Mouse (Mus musculus) heart, adult 2 months (tissue): ENCODE measurements at regions not wholly inside any gene's neighbourhood (a gene's known extent, or its start where the extent isn't known, plus 50 kb on each side); places are given as distances from the start of the nearest gene placed in this dataset.

Experiments used
- CTCF ChIP-seq: fragments of 200-600 bp; IDR thresholded peaks from 2 replicates; pipeline ENCODE4 v1.8.1; 2022; ENCODE audit warnings: antibody characterized with exemption, mild to moderate bottlenecking, moderate library complexity
- EP300 ChIP-seq: fragments of 200-500 bp; IDR thresholded peaks from 2 replicates; pipeline ENCODE4 v1.6.1; 2011; ENCODE audit warnings: low read depth, low read length, control low read depth; ENCODE audit not compliant: insufficient read depth
- POLR2A ChIP-seq: fragments of 200-500 bp; IDR thresholded peaks from 2 replicates; pipeline ENCODE4 v1.6.1; 2011; ENCODE audit warnings: mild to moderate bottlenecking, low read depth, low read length, control low read depth; ENCODE audit not compliant: insufficient read depth

GRCm38 (mm10) chr3:142981221-142981620 lies 99.4 kb upstream of the Pkn2 start:
- TF ChIP-seq CTCF (no peak), POLR2A (no peak), EP300 (no peak)
